Mouse (Mus musculus) 3T3-L1 (cell line): ENCODE measurements at regions not wholly inside any gene's neighbourhood (a gene's known extent, or its start where the extent isn't known, plus 50 kb on each side); places are given as distances from the start of the nearest gene placed in this dataset.
"Not testable (repeated sequence)": the region's sequence is repeated elsewhere in the genome, so short reads cannot be mapped to it uniquely, and the experiment has no call there.

Source experiments
- DNase-seq: peaks from one replicate; pipeline ENCODE4 v3.0.0-alpha.2; 2015; ENCODE audit warnings: low read depth, low spot score

DNA sequence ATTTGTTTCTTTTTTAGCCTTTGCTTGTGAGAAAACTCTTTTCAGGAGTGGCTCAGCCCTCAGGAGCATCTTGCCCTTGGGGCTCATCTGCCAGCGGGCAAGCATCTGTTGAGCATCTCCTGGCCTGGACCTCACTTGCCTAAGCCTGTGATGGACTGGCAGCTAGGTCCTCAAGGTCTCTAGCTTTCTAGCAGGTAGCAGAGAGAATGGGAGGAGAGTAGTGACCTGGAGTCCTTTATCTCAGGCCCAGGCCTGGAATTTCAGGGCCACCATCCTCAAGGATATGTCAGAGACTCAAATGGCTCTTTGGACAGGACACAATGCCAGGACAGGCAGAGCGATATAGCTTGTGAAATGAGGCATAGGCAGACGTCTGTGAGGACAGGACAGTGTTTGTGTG, 59.3 kb upstream of the Klf13 start:
- no peak for DNase-seq

DNA sequence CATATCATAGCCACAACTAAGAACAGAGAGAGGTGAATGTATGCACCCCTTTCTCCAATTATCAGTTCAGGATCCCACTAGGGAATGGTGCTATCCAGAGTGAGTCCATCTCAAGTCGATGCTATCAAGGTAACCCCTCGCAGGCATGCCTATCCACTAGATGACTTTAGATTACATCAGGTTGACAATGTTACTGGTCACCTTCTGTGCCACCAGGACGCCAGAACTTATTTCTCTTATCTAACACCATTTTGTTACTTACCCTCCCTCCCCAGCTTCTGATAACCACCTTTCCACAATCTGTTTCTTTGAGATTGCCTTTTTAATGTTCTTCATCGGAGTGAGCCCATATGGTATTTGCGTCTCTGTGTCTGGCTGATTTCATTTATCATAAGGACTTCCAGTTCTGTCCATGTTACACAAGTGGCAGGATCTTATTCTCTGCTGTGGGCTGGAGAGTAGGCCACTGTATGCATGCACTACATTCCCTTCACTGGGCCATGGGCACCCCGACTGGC, 57.9 kb upstream of the Klf13 start:
- no peak for DNase-seq

DNA sequence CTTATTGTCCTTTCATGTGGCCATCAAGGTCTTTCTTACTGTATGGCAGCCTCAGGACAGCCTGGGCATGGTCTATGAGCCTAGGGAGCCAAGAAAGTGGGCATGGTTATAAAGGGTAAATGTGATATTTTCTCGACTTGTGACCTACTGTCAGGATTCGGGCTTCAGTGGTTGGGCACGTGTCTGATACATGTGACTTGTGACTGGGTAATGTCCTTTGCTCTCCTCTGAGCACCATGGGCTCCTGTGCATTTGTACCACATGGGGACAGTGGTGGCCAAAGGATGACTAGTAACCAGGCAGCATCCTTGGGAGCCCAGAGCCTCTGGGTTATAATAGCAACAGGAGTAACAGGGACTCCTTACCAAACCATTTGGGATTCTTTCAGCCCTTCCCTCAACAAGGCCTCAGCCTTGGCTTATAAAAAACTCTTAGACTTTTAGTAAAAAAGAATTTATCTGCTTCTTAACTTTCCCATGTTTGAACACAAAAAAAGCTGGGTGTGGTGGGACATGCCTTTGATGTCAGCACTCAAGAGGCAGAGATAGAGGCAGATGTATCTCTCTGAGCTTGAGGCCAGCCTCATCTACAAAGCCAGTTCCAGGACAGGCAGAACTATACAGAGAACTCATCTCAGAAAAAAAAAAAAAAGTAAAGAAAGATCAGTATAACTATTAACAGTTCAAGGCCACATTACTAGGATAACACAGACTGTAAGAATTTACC, 56.7 kb upstream of the Klf13 start:
- no peak for DNase-seq

DNA sequence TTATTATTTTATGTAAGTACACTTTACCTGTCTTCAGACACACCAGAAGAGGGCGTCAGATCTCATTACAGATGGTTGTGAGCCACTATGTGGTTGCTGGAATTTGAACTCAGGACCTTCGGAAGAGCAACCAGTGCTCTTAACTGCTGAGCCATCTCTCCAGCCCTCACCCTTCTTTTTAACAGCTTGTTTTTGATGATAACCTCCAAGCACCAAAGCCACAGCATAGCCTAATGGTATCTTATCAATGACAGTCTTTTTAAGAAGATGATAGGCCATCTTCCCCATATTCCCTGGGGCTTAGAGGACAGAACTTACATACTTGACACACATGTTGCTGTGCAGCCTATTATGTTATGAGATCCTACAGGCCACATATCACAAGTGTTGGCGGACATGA, 56.1 kb upstream of the Klf13 start:
- not testable (repeated sequence) for DNase-seq

DNA sequence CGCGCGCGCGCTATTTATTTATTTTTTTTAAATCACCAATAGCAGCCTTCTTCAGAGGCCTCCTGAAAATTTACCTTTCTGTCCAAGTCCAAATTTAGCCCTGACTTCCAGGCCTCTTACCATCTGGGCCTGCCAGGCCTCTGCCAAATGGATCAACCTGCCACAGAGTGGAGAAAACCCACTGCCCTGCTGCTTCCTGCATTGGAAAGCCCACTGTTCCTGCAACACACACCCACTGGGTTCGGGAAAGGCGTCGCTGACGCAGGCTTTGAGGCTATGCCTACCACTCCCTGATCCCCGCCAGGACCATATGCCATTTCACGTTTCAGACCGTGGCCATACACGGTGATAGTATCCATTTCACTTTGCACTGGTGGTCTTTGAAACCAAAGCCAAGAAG, 53.4 kb upstream of the Klf13 start:
- no peak for DNase-seq

DNA sequence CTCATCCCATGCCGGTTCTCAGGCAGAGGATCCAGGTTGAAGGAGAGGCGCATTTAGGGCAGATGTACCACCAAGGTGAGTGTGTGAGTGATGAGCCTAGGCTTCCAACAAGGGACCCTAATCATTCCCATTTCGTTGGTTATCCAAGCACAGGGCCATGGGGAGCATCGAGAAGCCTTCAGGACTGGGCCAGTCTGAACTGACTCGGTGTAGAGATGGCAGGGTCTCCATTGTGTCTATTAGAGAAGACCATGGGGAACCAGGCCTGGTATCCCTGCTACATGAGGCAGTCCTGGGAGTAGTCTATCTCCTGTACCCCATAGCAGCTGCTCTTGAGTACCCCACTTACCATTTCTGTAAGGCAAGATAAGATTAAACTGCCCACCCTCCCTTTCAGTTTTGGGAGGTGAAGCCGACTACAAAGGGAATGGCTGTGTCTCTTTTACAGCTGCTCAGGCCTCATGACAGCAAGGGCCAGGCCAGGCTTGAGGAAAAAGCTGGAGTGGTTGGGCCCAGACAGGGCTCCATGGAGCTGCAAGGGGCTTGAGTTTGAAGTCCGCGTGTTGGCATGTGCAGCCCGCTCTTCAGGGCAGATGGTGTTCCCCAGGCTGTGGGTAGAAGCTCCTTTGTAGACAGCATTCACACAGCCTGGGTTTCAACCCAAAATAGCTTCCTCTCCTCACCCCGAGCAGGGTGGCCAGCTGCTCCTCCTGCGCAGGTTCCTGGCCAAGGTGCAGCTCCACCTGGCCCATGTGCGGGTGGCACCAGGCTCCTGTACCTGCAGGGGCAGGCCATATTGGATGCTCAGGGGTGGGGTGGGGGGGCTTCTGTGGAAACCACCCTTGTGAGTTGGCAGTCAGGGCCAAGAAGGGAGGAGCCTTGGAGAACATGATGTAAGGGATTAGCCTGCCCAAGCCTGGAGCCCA, 52.6 kb upstream of the Klf13 start:
- no peak for DNase-seq

DNA sequence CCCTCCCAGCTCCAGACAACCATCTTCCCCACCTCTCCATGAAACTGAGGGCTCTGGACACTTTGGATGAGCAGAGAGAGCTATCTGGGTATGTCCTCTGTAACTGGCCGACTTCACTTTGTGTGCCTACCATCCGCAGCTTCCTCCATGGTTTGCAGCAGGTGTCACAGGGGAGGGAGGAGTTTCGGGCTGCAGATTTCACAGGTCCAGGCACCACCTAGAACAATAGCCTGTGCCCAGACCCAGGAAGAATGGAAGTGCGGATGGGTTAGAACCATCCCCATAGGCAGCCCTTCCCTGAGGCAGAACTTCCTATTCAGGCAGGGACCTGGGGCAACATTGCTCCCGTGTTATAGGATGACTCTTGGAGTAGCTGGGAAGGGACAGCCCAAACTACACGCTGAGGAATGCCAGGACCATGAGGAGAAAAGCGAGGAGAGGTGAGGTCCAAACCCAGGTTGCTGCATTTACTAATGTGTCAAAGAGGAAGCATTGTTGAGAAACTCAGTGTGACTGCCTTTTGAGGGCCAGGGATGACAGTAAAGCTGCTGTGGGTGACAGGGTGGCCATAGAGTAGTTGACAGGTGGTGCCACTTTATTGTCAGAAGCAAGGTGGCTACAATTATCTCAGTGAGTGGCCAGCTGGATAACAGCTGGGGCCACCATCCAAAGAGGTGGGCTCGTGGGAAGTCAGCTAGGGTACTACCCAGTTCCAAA, 51.8 kb upstream of the Klf13 start:
- DNase-seq: no peak

DNA sequence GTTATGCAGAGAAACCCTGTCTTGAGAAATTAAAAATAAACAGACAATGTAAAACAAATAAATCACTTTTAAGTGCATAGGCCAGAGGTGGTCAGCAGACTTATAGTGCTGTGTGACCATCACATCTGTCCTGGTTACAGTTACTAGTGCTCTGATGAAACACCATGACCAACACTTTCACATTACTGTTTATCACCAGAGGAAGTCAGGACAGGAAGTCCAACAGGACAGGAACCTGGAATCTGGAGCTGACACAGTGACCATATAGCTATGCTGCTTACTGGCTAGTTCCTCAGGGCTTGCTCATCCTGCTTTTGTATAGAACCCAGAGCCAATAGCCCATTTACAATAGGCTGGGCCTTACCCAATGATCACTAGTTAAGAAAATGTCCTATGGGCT, 51.0 kb upstream of the Klf13 start:
- DNase-seq: no peak
